8 mouse cellular contexts compared by ENCODE assay signal in genomic region chr8:84702963-84703465, GRCm38 (mm10). TPM values are rescaled to one million over a fixed set of nuclear protein-coding genes. Genes with fewer than 3 reads are reported as not detected.
DNase-seq lines count a peak whose midpoint lies in the region; ATAC-seq lines count a peak whose summit lies in the region.

No protein-coding gene starts in this region.

- 82% methylated on average over 6 of the region's 6 CpGs for WGBS in forebrain, embryonic 12.5 days
- WGBS in forebrain, embryonic 13.5 days = 88% methylated on average over 6 of the region's 6 CpGs
- WGBS in hindbrain, embryonic 16.5 days = 82% methylated on average over 6 of the region's 6 CpGs
- 85% methylated on average over 6 of the region's 6 CpGs for WGBS in neural tube, embryonic 13.5 days

- H3K27ac ChIP-seq in forebrain, embryonic 12.5 days = no peak overlapping the region
- no peak overlapping the region for H3K27ac ChIP-seq in forebrain, embryonic 13.5 days
- H3K27ac ChIP-seq in hindbrain, embryonic 16.5 days (ENCODE audit: low read depth, low read length) = no peak overlapping the region
- no peak overlapping the region for H3K27ac ChIP-seq in neural tube, embryonic 13.5 days (replicated peaks)

- H3K9me3 ChIP-seq in forebrain, embryonic 12.5 days = no peaks in the 10 kb centered on the region
- H3K9me3 ChIP-seq in forebrain, embryonic 13.5 days (replicated peaks) = no peaks in the 10 kb centered on the region
- no peaks in the 10 kb centered on the region for H3K9me3 ChIP-seq in megakaryocyte, embryonic 14.5 days
- H3K9me3 ChIP-seq in hindbrain, embryonic 16.5 days (ENCODE audit: control insufficient read depth, low read length) = no peaks in the 10 kb centered on the region
- H3K9me3 ChIP-seq in neural tube, embryonic 13.5 days = no peaks in the 10 kb centered on the region

- H3K4me2 ChIP-seq in forebrain, embryonic 12.5 days = peak overlapping the region; percentile 17; the same call in 1 of the 2 replicates
- no peak overlapping the region for H3K4me2 ChIP-seq in forebrain, embryonic 13.5 days
- peak overlapping the region; percentile 13 for H3K4me2 ChIP-seq in hindbrain, embryonic 16.5 days (ENCODE audit: low read length)
- H3K4me2 ChIP-seq in neural tube, embryonic 13.5 days = peak overlapping the region; percentile 53

- DNase-seq in ovary, postnatal 14 days (ENCODE audit: low spot score) = no peak
- DNase-seq in thymus, postnatal 0 days (ENCODE audit: low spot score) = no peak

- ATAC-seq in forebrain, embryonic 12.5 days (ENCODE audit: low FRiP score) = no peak
- no peak for ATAC-seq in forebrain, embryonic 13.5 days
- no peak for ATAC-seq in megakaryocyte, adult 5-6 weeks (ENCODE audit: poor library complexity, severe bottlenecking)
- no peak for ATAC-seq in hindbrain, embryonic 16.5 days
- no peak for ATAC-seq in neural tube, embryonic 13.5 days (ENCODE audit: low read depth)

- H3K9ac ChIP-seq in forebrain, embryonic 12.5 days = no peak overlapping the region
- no peak overlapping the region for H3K9ac ChIP-seq in forebrain, embryonic 13.5 days
- no peak overlapping the region for H3K9ac ChIP-seq in hindbrain, embryonic 16.5 days (ENCODE audit: low read depth, low read length)
- 0 out of 2 replicates have a peak overlapping the region, but pooled peaks have one; percentile 26 for H3K9ac ChIP-seq in neural tube, embryonic 13.5 days

- peaks cover 45% of the 10 kb centered on the region for H3K4me1 ChIP-seq in forebrain, embryonic 12.5 days
- peaks cover 54% of the 10 kb centered on the region for H3K4me1 ChIP-seq in forebrain, embryonic 13.5 days
- peaks cover 85% of the 10 kb centered on the region for H3K4me1 ChIP-seq in megakaryocyte, embryonic 14.5 days
- H3K4me1 ChIP-seq in hindbrain, embryonic 16.5 days (ENCODE audit: control insufficient read depth, insufficient read depth, low read depth, low read length) = peaks cover 21% of the 10 kb centered on the region
- peaks cover 44% of the 10 kb centered on the region for H3K4me1 ChIP-seq in neural tube, embryonic 13.5 days (replicated peaks)

- H3K4me3 ChIP-seq in forebrain, embryonic 12.5 days (replicated peaks) = no peak overlapping the region
- no peak overlapping the region for H3K4me3 ChIP-seq in forebrain, embryonic 13.5 days
- H3K4me3 ChIP-seq in megakaryocyte, embryonic 14.5 days (replicated peaks) = peak overlapping the region; percentile 91
- H3K4me3 ChIP-seq in hindbrain, embryonic 16.5 days (ENCODE audit: low read length) = no peak overlapping the region
- H3K4me3 ChIP-seq in neural tube, embryonic 13.5 days = peak overlapping the region; percentile 29; the same call in 1 of the 2 replicates

- peaks cover 16% of the 10 kb centered on the region for H3K36me3 ChIP-seq in forebrain, embryonic 12.5 days (replicated peaks)
- H3K36me3 ChIP-seq in forebrain, embryonic 13.5 days (ENCODE audit: poor library complexity, severe bottlenecking) = peaks cover 30% of the 10 kb centered on the region
- peaks cover 55% of the 10 kb centered on the region for H3K36me3 ChIP-seq in megakaryocyte, embryonic 14.5 days (replicated peaks; ENCODE audit: low read length)
- peaks cover 5% of the 10 kb centered on the region; the same call in 1 of the 2 replicates for H3K36me3 ChIP-seq in hindbrain, embryonic 16.5 days (ENCODE audit: control insufficient read depth, insufficient read depth, low read length)
- H3K36me3 ChIP-seq in neural tube, embryonic 13.5 days = peaks cover 20% of the 10 kb centered on the region

- H3K27me3 ChIP-seq in forebrain, embryonic 12.5 days = peaks cover 78% of the 10 kb centered on the region
- H3K27me3 ChIP-seq in forebrain, embryonic 13.5 days = peaks cover 66% of the 10 kb centered on the region
- H3K27me3 ChIP-seq in megakaryocyte, embryonic 14.5 days (replicated peaks) = no peaks in the 10 kb centered on the region
- H3K27me3 ChIP-seq in hindbrain, embryonic 16.5 days (replicated peaks; ENCODE audit: control insufficient read depth, insufficient read depth, low read length) = peaks cover 20% of the 10 kb centered on the region
- peaks cover 76% of the 10 kb centered on the region for H3K27me3 ChIP-seq in neural tube, embryonic 13.5 days

RNA-seq across cellular contexts. Expression of gene Lyl1, which starts 1.8 kb away (rescaled TPM):
- polyA plus RNA-seq in forebrain, embryonic 12.5 days (2016; fragmentation: Nextera tagmentation; extraction: Ambion mirVana) = 3.1 and 3.9 TPM in 2 replicates
- 1.9 and 2.1 TPM in 2 replicates for polyA plus RNA-seq in forebrain, embryonic 13.5 days (2015; fragmentation: Nextera tagmentation; extraction: Ambion mirVana)
- polyA plus RNA-seq in megakaryocyte, embryonic 14.5 days (2012; ENCODE audit: insufficient read depth, low replicate concordance) = 347 and 510 TPM in 2 replicates
- total RNA-seq in megakaryocyte, adult 5-6 weeks (2015) = 69.0 and 69.9 TPM in 2 replicates
- 60.3 and 62.0 TPM in 2 replicates for total RNA-seq in megakaryocyte, adult 5-6 weeks (2017)
- 2.6 and 3.2 TPM in 2 replicates for polyA plus RNA-seq in hindbrain, embryonic 16.5 days (2015; fragmentation: Nextera tagmentation; extraction: Ambion mirVana)
- 2.8 and 3.6 TPM in 2 replicates for polyA plus RNA-seq in neural tube, embryonic 13.5 days (2015; fragmentation: Nextera tagmentation; extraction: Ambion mirVana)
- 8.1 and 8.8 TPM in 2 replicates for polyA plus RNA-seq in thymus, postnatal 0 days (2015; fragmentation: Nextera tagmentation; extraction: Ambion mirVana)

RNA-seq across cellular contexts. Expression of gene Nacc1, which starts 15.4 kb away (rescaled TPM):
- 22.8 and 26.6 TPM in 2 replicates for polyA plus RNA-seq in forebrain, embryonic 12.5 days (2016; fragmentation: Nextera tagmentation; extraction: Ambion mirVana)
- 16.1 and 18.6 TPM in 2 replicates for polyA plus RNA-seq in forebrain, embryonic 13.5 days (2015; fragmentation: Nextera tagmentation; extraction: Ambion mirVana)
- 144 and 266 TPM in 2 replicates for polyA plus RNA-seq in megakaryocyte, embryonic 14.5 days (2012; ENCODE audit: insufficient read depth, low replicate concordance)
- total RNA-seq in megakaryocyte, adult 5-6 weeks (2015) = 42.8 and 43.0 TPM in 2 replicates
- total RNA-seq in megakaryocyte, adult 5-6 weeks (2017) = 31.8 and 36.8 TPM in 2 replicates
- polyA plus RNA-seq in hindbrain, embryonic 16.5 days (2015; fragmentation: Nextera tagmentation; extraction: Ambion mirVana) = 12.4 and 15.5 TPM in 2 replicates
- polyA plus RNA-seq in neural tube, embryonic 13.5 days (2015; fragmentation: Nextera tagmentation; extraction: Ambion mirVana) = 14.1 and 15.1 TPM in 2 replicates
- polyA plus RNA-seq in thymus, postnatal 0 days (2015; fragmentation: Nextera tagmentation; extraction: Ambion mirVana) = 12.1 TPM in 2 replicates

RNA-seq across cellular contexts. Expression of gene Trmt1, which starts 16.9 kb away (rescaled TPM):
- 55.4 and 59.6 TPM in 2 replicates for polyA plus RNA-seq in forebrain, embryonic 12.5 days (2016; fragmentation: Nextera tagmentation; extraction: Ambion mirVana)
- polyA plus RNA-seq in forebrain, embryonic 13.5 days (2015; fragmentation: Nextera tagmentation; extraction: Ambion mirVana) = 53.5 and 59.1 TPM in 2 replicates
- 107 and 120 TPM in 2 replicates for polyA plus RNA-seq in megakaryocyte, embryonic 14.5 days (2012; ENCODE audit: insufficient read depth, low replicate concordance)
- 29.5 and 35.9 TPM in 2 replicates for total RNA-seq in megakaryocyte, adult 5-6 weeks (2015)
- 37.6 and 40.4 TPM in 2 replicates for total RNA-seq in megakaryocyte, adult 5-6 weeks (2017)
- 66.8 and 71.2 TPM in 2 replicates for polyA plus RNA-seq in hindbrain, embryonic 16.5 days (2015; fragmentation: Nextera tagmentation; extraction: Ambion mirVana)
- polyA plus RNA-seq in neural tube, embryonic 13.5 days (2015; fragmentation: Nextera tagmentation; extraction: Ambion mirVana) = 53.6 and 55.5 TPM in 2 replicates
- 50.0 and 51.5 TPM in 2 replicates for polyA plus RNA-seq in thymus, postnatal 0 days (2015; fragmentation: Nextera tagmentation; extraction: Ambion mirVana)

RNA-seq across cellular contexts. Expression of gene G430095P16Rik, which starts 19.8 kb away (rescaled TPM):
- polyA plus RNA-seq in forebrain, embryonic 12.5 days (2016; fragmentation: Nextera tagmentation; extraction: Ambion mirVana) = 2.2 and 3.5 TPM in 2 replicates
- 3.7 and 3.8 TPM in 2 replicates for polyA plus RNA-seq in forebrain, embryonic 13.5 days (2015; fragmentation: Nextera tagmentation; extraction: Ambion mirVana)
- 2.7 and 19.7 TPM in 2 replicates for polyA plus RNA-seq in megakaryocyte, embryonic 14.5 days (2012; ENCODE audit: insufficient read depth, low replicate concordance)
- 40.4 and 45.2 TPM in 2 replicates for total RNA-seq in megakaryocyte, adult 5-6 weeks (2015)
- total RNA-seq in megakaryocyte, adult 5-6 weeks (2017) = 20.6 and 25.5 TPM in 2 replicates
- 0.82 and 0.89 TPM in 2 replicates for polyA plus RNA-seq in hindbrain, embryonic 16.5 days (2015; fragmentation: Nextera tagmentation; extraction: Ambion mirVana)
- polyA plus RNA-seq in neural tube, embryonic 13.5 days (2015; fragmentation: Nextera tagmentation; extraction: Ambion mirVana) = 1.4 and 2.2 TPM in 2 replicates
- 2.4 and 3.6 TPM in 2 replicates for polyA plus RNA-seq in thymus, postnatal 0 days (2015; fragmentation: Nextera tagmentation; extraction: Ambion mirVana)

RNA-seq across cellular contexts. Expression of gene Ier2, which starts 40.4 kb away (rescaled TPM):
- polyA plus RNA-seq in forebrain, embryonic 12.5 days (2016; fragmentation: Nextera tagmentation; extraction: Ambion mirVana) = 53.7 and 62.2 TPM in 2 replicates
- 35.2 and 35.4 TPM in 2 replicates for polyA plus RNA-seq in forebrain, embryonic 13.5 days (2015; fragmentation: Nextera tagmentation; extraction: Ambion mirVana)
- polyA plus RNA-seq in megakaryocyte, embryonic 14.5 days (2012; ENCODE audit: insufficient read depth, low replicate concordance) = 106 and 333 TPM in 2 replicates
- total RNA-seq in megakaryocyte, adult 5-6 weeks (2015) = 86.1 and 87.5 TPM in 2 replicates
- 62.7 and 65.3 TPM in 2 replicates for total RNA-seq in megakaryocyte, adult 5-6 weeks (2017)
- polyA plus RNA-seq in hindbrain, embryonic 16.5 days (2015; fragmentation: Nextera tagmentation; extraction: Ambion mirVana) = 18.2 and 19.6 TPM in 2 replicates
- polyA plus RNA-seq in neural tube, embryonic 13.5 days (2015; fragmentation: Nextera tagmentation; extraction: Ambion mirVana) = 32.5 and 37.7 TPM in 2 replicates
- 76.9 and 86.0 TPM in 2 replicates for polyA plus RNA-seq in thymus, postnatal 0 days (2015; fragmentation: Nextera tagmentation; extraction: Ambion mirVana)

Comparison
In these comparisons a context has a peak if more than half of its experiments do, and no peak if none do; other contexts are left out.
1. H3K4me3 ChIP-seq: peak in megakaryocyte, embryonic 14.5 days (single experiment) and neural tube, embryonic 13.5 days (single experiment); none in forebrain, embryonic 12.5 days (single experiment), forebrain, embryonic 13.5 days (single experiment) and hindbrain, embryonic 16.5 days (single experiment).
2. RNA of gene Lyl1, which starts 1.8 kb away (polyA plus RNA-seq): 347 to 510 TPM in megakaryocyte, embryonic 14.5 days; 8.1 to 8.8 TPM in thymus, postnatal 0 days, 3.1 to 3.9 TPM in forebrain, embryonic 12.5 days, 2.8 to 3.6 TPM in neural tube, embryonic 13.5 days, 2.6 to 3.2 TPM in hindbrain, embryonic 16.5 days and 1.9 to 2.1 TPM in forebrain, embryonic 13.5 days; every median in the first group is over 10 times any median in the second.